Mouse (Mus musculus): Measurements from ENCODE around the gene Ar. TPM values are rescaled to one million over a fixed set of nuclear protein-coding genes. Genes with fewer than 3 reads are reported as not detected.

Ar gene
- polyA plus RNA-seq (2012; rRNA removed), result 0.04 and 0.18 TPM in 2 replicates

DNA sequence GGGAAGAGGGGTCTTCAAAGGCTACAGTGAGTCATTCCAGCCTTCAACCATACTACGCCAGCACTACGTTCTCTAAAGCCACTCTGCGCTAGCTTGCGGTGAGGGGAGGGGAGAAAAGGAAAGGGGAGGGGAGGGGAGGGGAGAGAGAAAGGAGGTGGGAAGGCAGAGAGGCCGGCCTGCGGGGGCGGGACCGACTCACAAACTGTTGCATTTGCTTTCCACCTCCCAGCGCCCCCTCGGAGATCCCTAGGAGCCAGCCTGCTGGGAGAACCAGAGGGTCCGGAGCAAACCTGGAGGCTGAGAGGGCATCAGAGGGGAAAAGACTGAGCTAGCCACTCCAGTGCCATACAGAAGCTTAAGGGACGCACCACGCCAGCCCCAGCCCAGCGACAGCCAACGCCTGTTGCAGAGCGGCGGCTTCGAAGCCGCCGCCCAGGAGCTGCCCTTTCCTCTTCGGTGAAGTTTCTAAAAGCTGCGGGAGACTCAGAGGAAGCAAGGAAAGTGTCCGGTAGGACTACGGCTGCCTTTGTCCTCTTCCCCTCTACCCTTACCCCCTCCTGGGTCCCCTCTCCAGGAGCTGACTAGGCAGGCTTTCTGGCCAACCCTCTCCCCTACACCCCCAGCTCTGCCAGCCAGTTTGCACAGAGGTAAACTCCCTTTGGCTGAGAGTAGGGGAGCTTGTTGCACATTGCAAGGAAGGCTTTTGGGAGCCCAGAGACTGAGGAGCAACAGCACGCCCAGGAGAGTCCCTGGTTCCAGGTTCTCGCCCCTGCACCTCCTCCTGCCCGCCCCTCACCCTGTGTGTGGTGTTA lies at the start of gene Ar:
Ar (plus strand) TSS at position 239 of the 812 bp plus-strand sequence.

Measured in stomach, adult 2 months (tissue).